Mouse (Mus musculus) liver, embryonic 14.5 days (tissue): ENCODE results near the gene Ehhadh. TPM values are rescaled to one million over a fixed set of nuclear protein-coding genes. Genes with fewer than 3 reads are reported as not detected.
"Not testable (repeated sequence)": the region's sequence is repeated elsewhere in the genome, so short reads cannot be mapped to it uniquely, and the experiment has no call there.

Experiments
- ATAC-seq: fragments of 200-750 bp; cut with Nextera tagmentation; 2 replicates; pipeline ENCODE4 v1.8.0; 2017; ENCODE audit warnings: moderate number of reproducible peaks, mild to moderate bottlenecking, moderate library complexity; ENCODE audit not compliant: insufficient read depth
- DNase-seq, 3 experiments: peaks; one replicate each; pipeline ENCODE4 v3.0.0-alpha.2; 2012 to 2013; ENCODE audit warnings: low read depth in 3 of 3, low spot score in 3 of 3
- H3K27ac ChIP-seq: fragments of 300-500 bp; sonication (generic); 2 replicates; pipeline ENCODE4 v1.5.1; 2014; ENCODE audit warnings: moderate library complexity, mild to moderate bottlenecking, control low read depth, inconsistent platforms
- H3K27me3 ChIP-seq: fragments of 300-500 bp; sonication (generic); 2 replicates; pipeline ENCODE4 v1.6.1; 2014; ENCODE audit warnings: mild to moderate bottlenecking, low read length, moderate library complexity; ENCODE audit not compliant: control insufficient read depth, insufficient read depth
- H3K36me3 ChIP-seq: fragments of 300-500 bp; sonication (generic); replicated peaks from 2 replicates; pipeline ENCODE4 v1.6.1; 2014; ENCODE audit warnings: low read depth; ENCODE audit not compliant: control insufficient read depth, insufficient read depth
- H3K4me1 ChIP-seq, 2 experiments: fragments of 200-500 bp in 1 of 2; fragments of 300-500 bp in 1 of 2; sonication (generic) in 1 of 2; replicated peaks; 2 replicates each; pipeline ENCODE4 v1.6.1; 2012 to 2014; ENCODE audit warnings: antibody characterized with exemption in 1 of 2, inconsistent platforms in 1 of 2, low read length in 1 of 2; ENCODE audit not compliant: control insufficient read depth in 2 of 2, insufficient read depth in 2 of 2
- H3K4me2 ChIP-seq: fragments of 300-500 bp; sonication (generic); 2 replicates; pipeline ENCODE4 v1.6.1; 2014; ENCODE audit warnings: low read depth, mild to moderate bottlenecking, control low read depth, moderate library complexity
- H3K4me3 ChIP-seq, 2 experiments: fragments of 200-500 bp in 1 of 2; fragments of 300-500 bp in 1 of 2; sonication (generic) in 1 of 2; 2 replicates each; pipeline ENCODE4 v1.5.1; 2012 to 2014; ENCODE audit warnings: low read depth in 2 of 2, low read length in 2 of 2, mild to moderate bottlenecking in 2 of 2, control low read depth in 1 of 2, inconsistent platforms in 1 of 2, moderate library complexity in 1 of 2; ENCODE audit not compliant: insufficient read depth in 1 of 2
- H3K9ac ChIP-seq: fragments of 300-500 bp; sonication (generic); replicated peaks from 2 replicates; pipeline ENCODE4 v1.6.1; 2014; ENCODE audit warnings: mild to moderate bottlenecking, control low read depth, moderate library complexity
- H3K9me3 ChIP-seq: fragments of 300-500 bp; sonication (generic); 2 replicates; pipeline ENCODE4 v1.6.1; 2016; ENCODE audit warnings: low read length, mixed read lengths; ENCODE audit not compliant: control insufficient read depth
- CTCF ChIP-seq: IDR thresholded peaks from 2 replicates; pipeline ENCODE4 v1.5.1; 2016; ENCODE audit warnings: antibody characterized with exemption, low read depth, control low read depth
- EP300 ChIP-seq: IDR thresholded peaks from 2 replicates; pipeline ENCODE4 v1.6.1; 2016; ENCODE audit warnings: antibody characterized with exemption, low read depth
- WGBS: fragments of 180-500 bp; shearing (Covaris S2); extraction: QIAGEN DNeasy Blood & Tissue Kit; methylation state at CpG from one replicate; pipeline ENCODE4 v1.1.7; 2014; ENCODE audit not compliant: insufficient replicate concordance; 5-methylcytosine and 5-hydroxymethylcytosine counted together
- polyA plus RNA-seq, 2 experiments: library from polyadenylated mRNA; depleted of rRNA in 1 of 2; stranded (reverse) in 1 of 2; unstranded in 1 of 2; fragments of >200 nt; fragmentation: Nextera tagmentation in 1 of 2; extraction: Ambion mirVana in 1 of 2; gene quantifications; 2 replicates each; pipeline versions ENCODE4 v1.2.1 to v1.2.3; 2012 to 2014

The Ehhadh gene
- polyA plus RNA-seq, 2 experiments, result 7.7 to 8.1 TPM

DNA sequence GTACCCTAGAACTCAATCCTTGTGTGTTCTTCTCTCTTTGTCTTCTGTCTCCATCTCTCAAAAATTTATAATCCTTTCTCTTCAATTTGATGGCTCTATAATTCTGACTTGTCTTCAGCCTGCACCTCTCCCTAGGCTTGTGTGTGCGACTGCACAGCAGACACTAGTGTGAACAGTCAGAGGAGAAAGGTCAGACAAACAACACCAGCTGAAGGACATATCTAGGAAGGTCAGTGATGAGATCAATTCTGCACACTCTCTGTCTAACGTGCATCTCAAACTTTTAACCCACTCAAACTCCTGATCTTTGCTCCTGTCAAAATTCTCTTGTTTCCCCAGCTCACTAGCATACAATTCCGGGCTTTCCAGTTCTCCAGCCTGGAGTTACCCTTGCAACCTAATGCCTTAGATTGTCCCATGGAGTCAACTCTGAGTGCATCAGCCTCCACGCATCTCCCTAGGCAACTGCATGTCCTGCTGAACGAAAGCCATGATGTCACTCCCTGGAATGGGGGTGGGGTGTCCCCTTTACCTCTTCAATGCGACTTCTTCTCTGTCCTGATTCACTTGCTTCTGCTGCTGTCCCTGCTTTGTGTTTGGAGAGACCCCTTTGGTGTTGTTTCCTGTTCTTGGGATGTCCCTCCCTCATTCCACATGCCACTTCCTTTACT is 25.7 kb upstream of the Ehhadh start:
- Histone ChIP-seq H3K9ac (no peak overlapping the region), H3K4me1 (peaks cover 0 to 16% of the 10 kb centered on the region in 2 experiments; a peak in 2 of 4 replicates), H3K36me3 (no peaks in the 10 kb centered on the region; the same call in 1 of the 2 replicates), H3K4me3 (no peak overlapping the region), H3K27ac (no peak overlapping the region), H3K9me3 (no peaks in the 10 kb centered on the region), H3K27me3 (no peaks in the 10 kb centered on the region), H3K4me2 (no peak overlapping the region)
- ATAC-seq, result no peak
- TF ChIP-seq CTCF, result no peak
- no peak for DNase-seq
- WGBS, result 55% methylated on average over 6 of the region's 6 CpGs

DNA sequence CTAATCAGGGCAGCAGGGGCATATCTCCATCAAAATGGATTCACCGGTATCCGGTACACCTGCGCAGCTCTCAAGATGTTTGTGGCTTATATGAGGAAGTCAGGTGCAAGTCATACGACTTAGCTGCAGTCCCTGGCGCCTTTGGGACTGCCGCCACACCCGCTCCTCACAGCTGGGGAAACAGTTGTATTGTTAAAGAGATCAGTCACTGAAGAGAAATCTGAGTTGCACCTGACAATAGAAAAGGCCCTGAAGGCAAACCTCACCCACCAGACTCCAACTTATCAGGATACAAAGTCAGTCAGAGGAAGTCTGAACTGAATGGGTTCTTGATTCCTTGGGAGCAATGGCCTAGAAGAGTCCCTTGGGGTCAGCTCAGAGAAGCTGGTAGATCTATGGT is 20.2 kb upstream of the Ehhadh start:
- H3K9me3 ChIP-seq, H3K27ac ChIP-seq, H3K4me2 ChIP-seq, ATAC-seq, H3K27me3 ChIP-seq, H3K36me3 ChIP-seq, H3K9ac ChIP-seq, DNase-seq, H3K4me1 ChIP-seq, H3K4me3 ChIP-seq: not testable (repeated sequence)
- WGBS, result 84% methylated on average over 7 of the region's 7 CpGs

- no peak overlapping the region for H3K4me3 ChIP-seq
- H3K9me3 ChIP-seq, result no peaks in the 10 kb centered on the region
- no peak for DNase-seq
- H3K27ac ChIP-seq, result no peak overlapping the region
- WGBS, result 55% methylated on average over 1 of the region's 1 CpGs
- no peak for ATAC-seq
- H3K4me1 ChIP-seq, result no peaks in the 10 kb centered on the region
- no peaks in the 10 kb centered on the region for H3K27me3 ChIP-seq
- H3K36me3 ChIP-seq, result no peaks in the 10 kb centered on the region; the same call in 1 of the 2 replicates
- no peak overlapping the region for H3K4me2 ChIP-seq
- TF ChIP-seq EP300 (no peak), CTCF (no peak)
- no peak overlapping the region for H3K9ac ChIP-seq
Observed at GRCm38 (mm10) chr16:21806892-21807291, 19.3 kb upstream of the Ehhadh start.

DNA sequence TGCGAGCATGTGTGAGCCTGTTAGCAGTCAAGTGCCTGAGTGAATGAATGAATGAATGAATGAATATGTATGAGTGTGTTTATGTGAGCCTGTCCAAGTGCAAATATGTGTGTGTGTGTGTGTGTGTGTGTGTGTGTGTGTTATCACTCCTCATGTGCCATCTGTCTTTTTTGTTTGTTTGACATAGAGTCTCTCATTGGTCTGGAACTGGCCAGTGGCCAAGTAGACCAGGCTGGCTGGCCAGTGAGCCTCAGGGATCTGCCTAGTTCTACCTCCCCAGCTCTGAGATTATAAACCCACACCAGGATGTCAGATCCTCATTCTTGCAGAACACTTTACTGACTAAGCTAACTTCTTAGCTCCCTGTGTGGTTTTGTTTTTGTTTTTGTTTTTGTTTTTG is 16.7 kb upstream of the Ehhadh start:
- no peak for TF ChIP-seq CTCF
- no peak for TF ChIP-seq EP300
- Histone ChIP-seq H3K4me2 (no peak overlapping the region), H3K27me3 (no peaks in the 10 kb centered on the region), H3K36me3 (no peaks in the 10 kb centered on the region; the same call in 1 of the 2 replicates), H3K9ac (no peak overlapping the region), H3K4me1 (no peaks in the 10 kb centered on the region), H3K9me3 (no peaks in the 10 kb centered on the region), H3K27ac (no peak overlapping the region), H3K4me3 (no peak overlapping the region)
- DNase-seq (no peak), ATAC-seq (no peak)
- WGBS, result 78% methylated on average over 1 of the region's 1 CpGs

DNA sequence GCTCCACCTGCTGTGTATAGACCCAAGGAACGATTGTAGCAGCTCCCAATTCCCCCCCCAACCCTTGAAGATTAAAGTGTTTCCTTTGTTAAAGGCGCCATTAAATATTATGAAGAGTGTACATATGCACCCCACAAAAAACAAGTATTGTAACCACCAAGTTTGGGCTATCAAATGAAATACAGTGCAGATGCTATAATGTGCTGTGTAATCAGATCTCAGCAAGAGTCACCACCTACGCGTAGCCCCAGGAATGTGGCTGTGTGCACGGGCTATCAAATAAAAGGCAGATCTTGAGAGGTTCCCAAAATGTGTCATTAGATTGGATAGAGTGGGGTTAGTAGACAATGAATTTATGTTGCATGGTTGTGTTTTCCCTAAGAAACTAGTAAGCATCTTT is 7.5 kb upstream of the Ehhadh start:
- H3K9ac ChIP-seq, result peak overlapping the region; percentile 94
- TF ChIP-seq CTCF (no peak), EP300 (no peak)
- DNase-seq, result no peak
- no peak for ATAC-seq
- no peak overlapping the region for H3K27ac ChIP-seq
- H3K4me2 ChIP-seq, result peak overlapping the region; percentile 73
- peaks cover 24 to 33% of the 10 kb centered on the region in 2 experiments for H3K4me1 ChIP-seq
- H3K9me3 ChIP-seq, result no peaks in the 10 kb centered on the region
- peak overlapping the region; percentile 80 to 98 for H3K4me3 ChIP-seq
- H3K27me3 ChIP-seq, result no peaks in the 10 kb centered on the region
- no peaks in the 10 kb centered on the region for H3K36me3 ChIP-seq
- WGBS, result 9% methylated on average over 5 of the region's 5 CpGs
